Mouse (Mus musculus) cerebral cortex, adult 2 months (tissue): ENCODE results near the gene AU041133.

Experiments used
- WGBS: fragments of 180-500 bp; shearing (Covaris S2); methylation state at CpG from one replicate; pipeline ENCODE4 v1.1.7; 2018; 5-methylcytosine and 5-hydroxymethylcytosine counted together

The AU041133 gene

DNA sequence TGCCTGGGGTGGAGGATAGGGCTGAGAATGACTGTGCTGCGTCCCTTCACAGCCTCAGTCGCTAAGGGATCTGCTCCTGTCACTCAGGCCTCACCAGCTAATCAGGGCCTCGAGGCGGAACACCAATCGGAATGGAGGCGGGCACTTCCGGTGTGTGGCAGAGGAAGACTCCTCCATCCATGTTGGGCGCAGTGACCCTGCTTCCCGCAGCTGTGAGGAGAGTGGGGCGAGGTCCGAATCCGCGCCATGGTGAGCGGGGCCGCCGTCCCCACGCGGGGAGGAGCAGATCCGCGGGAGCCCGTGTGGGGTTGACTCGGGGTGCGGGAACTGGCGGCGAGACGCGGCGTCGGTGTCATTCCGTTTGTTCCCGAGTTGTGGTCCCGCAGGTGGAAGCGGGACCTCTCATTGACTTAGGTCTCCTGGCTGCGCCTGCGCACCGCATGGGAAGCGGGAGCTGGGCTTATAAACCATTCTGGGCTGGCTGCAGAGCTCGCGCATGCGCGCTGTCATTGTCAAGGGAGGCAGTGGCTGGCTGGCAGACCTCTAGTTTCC is at the start of gene AU041133:
TSS of gene AU041133 (plus strand) at position 164 of the 552 bp plus-strand sequence.
- 1% methylated on average over 41 of the region's 41 CpGs for WGBS

- WGBS, result 17% methylated on average over 42 of the region's 42 CpGs
Observed at GRCm38 (mm10) chr10:82082728-82083621, 44.8 kb upstream of the AU041133 start, which contains the start of gene BC024063. Gene BC024063, plus strand, starts transcription at chr10:82083353.

DNA sequence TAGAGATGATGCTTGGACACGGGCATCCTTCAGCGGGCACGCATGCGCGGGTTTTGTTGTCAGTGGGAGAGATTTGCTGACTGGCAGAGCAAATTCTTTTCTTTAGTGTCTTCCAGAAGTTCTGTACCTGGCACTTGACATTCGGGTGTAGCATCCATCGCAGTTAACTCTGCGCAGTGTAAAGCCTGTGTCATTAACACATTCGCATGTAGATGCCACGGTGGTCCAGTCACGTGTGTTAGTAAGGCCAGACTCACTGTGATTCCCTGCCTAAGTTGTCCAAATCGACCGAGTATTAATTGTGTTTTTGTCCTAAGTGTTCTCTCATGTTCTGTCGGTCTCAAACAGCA is 44.2 kb upstream of the AU041133 start:
- 12% methylated on average over 14 of the region's 14 CpGs for WGBS

- 84% methylated on average over 3 of the region's 3 CpGs for WGBS
Observed at GRCm38 (mm10) chr10:82117206-82117605, 10.6 kb upstream of the AU041133 start.

GRCm38 (mm10) chr10:82145282-82145681 is 17.5 kb downstream of the AU041133 start:
- 98% methylated on average over 1 of the region's 1 CpGs for WGBS

DNA sequence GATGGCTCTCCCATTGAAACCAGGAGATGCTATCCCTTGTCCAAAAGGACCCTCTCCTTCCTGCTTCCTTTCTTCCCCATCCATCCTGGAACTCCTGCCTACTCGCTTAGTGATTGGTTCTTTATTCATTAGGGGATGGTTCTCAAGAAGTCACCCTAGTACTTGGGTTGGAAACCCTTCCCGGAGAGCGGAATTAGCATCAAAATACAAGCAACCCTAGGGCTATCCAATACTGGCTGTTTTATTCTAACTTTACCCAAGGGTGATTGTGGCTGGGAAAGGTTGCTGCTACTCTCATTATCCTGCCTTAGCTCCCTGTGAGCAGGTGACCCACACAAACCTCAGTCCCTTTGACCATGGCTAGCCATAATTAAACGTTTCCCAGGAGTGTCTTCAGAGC is 19.8 kb downstream of the AU041133 start:
- 84% methylated on average over 4 of the region's 4 CpGs for WGBS

- WGBS, result 60% methylated on average over 3 of the region's 3 CpGs
Observed at GRCm38 (mm10) chr10:82167777-82168176, 40.0 kb downstream of the AU041133 start.

- WGBS, result 82% methylated on average over 2 of the region's 2 CpGs
Observed at GRCm38 (mm10) chr10:82169776-82170175, 42.0 kb downstream of the AU041133 start.

DNA sequence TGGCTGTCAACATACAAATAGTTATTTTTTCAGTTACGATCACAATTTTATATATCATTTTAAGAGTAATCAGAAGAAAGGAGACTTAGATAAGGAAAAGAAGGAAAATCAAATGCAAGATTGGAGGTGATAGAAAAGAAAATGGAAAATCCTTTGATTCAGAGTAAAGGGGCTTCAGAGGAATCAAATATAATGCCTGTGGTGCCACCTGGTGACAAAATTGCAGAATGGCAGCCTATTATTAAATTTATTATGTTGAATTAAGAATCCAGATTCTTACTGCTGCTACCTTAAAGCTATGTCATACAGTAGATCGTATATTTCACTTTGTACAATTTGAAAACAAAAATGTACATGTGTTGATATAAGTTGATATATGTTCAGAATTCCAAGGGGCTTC is 43.0 kb downstream of the AU041133 start:
- 39% methylated on average over 2 of the region's 2 CpGs for WGBS

- WGBS, result 3% methylated on average over 47 of the region's 47 CpGs
Observed at GRCm38 (mm10) chr10:82178257-82179064, 50.6 kb downstream of the AU041133 start.
